Mouse (Mus musculus) olfactory bulb, adult 2 months (tissue): ENCODE data around the gene Hdac5.

Experiments
- CTCF ChIP-seq: fragments of 200-500 bp; IDR thresholded peaks from 2 replicates; pipeline ENCODE4 v1.5.1; 2012; ENCODE audit warnings: low read depth, mild to moderate bottlenecking, low read length, moderate library complexity; ENCODE audit not compliant: insufficient read depth
- POLR2A ChIP-seq: fragments of 200-500 bp; IDR thresholded peaks from 2 replicates; pipeline ENCODE4 v1.6.1; 2012; ENCODE audit warnings: mild to moderate bottlenecking, low read depth, low read length, moderate library complexity; ENCODE audit not compliant: insufficient read depth

GRCm38 (mm10) chr11:102211011-102211410 lies 19.0 kb downstream of the Hdac5 start:
- TF ChIP-seq POLR2A, result no peak
- no peak for TF ChIP-seq CTCF
